8 mouse cellular contexts compared by ENCODE assay signal in genomic region chr2:178507379-178508014, GRCm38 (mm10).
DNase-seq lines count a peak whose midpoint lies in the region; ATAC-seq and TF ChIP-seq lines count a peak whose summit lies in the region.

No protein-coding gene starts in this region.

- H3K4me2 ChIP-seq in hindbrain, embryonic 15.5 days = no peak overlapping the region

- no peaks in the 10 kb centered on the region for H3K36me3 ChIP-seq in hindbrain, embryonic 15.5 days

- no peaks in the 10 kb centered on the region for H3K4me1 ChIP-seq in bone marrow macrophage, adult 2 months (ENCODE audit: control insufficient read depth, insufficient read depth, low read length)
- 0 out of 2 replicates have a peak, but pooled peaks cover 4% of the 10 kb centered on the region for H3K4me1 ChIP-seq in hindbrain, embryonic 15.5 days (replicated peaks)

- H3K27ac ChIP-seq in bone marrow macrophage, adult 2 months (ENCODE audit: insufficient read depth, low read depth, low read length) = no peak overlapping the region
- H3K27ac ChIP-seq in hindbrain, embryonic 15.5 days (replicated peaks) = no peak overlapping the region

- H3K27me3 ChIP-seq in hindbrain, embryonic 15.5 days = no peaks in the 10 kb centered on the region

- WGBS in hindbrain, embryonic 15.5 days = 41% methylated on average over 6 of the region's 6 CpGs

- H3K9ac ChIP-seq in hindbrain, embryonic 15.5 days = no peak overlapping the region

- no peak overlapping the region for H3K4me3 ChIP-seq in bone marrow macrophage, adult 2 months (ENCODE audit: insufficient read depth, low read length)
- no peak overlapping the region for H3K4me3 ChIP-seq in hindbrain, embryonic 15.5 days

- peak; percentile 39; the same call in 1 of the 2 replicates for TF ChIP-seq CTCF in bone marrow macrophage, adult 2 months (IDR thresholded peaks at IDR 0.05; ENCODE audit: low read depth, low read length)

- ATAC-seq in erythroblast, adult 5-6 weeks (replicated peaks; ENCODE audit: low FRiP score, poor library complexity, severe bottlenecking) = 0 out of 2 replicates have a peak, but pooled peaks have one; percentile 64
- ATAC-seq in hindbrain, embryonic 15.5 days (ENCODE audit: low FRiP score, low read depth) = peak; percentile 82

- no peaks in the 10 kb centered on the region for H3K9me3 ChIP-seq in hindbrain, embryonic 15.5 days

- peak; percentile 35 for DNase-seq in ES-CJ7 (ENCODE audit: low read depth, low spot score)
- DNase-seq in layer of hippocampus, postnatal 10 days (ENCODE audit: low spot score in 2 of 2) = peak; percentile 89 to 92
- peak; percentile 79 for DNase-seq in lung, postnatal 36 days
- DNase-seq in right cerebral cortex, adult 18-20 months = peak; percentile 66
- DNase-seq in urinary bladder, postnatal 25 days (ENCODE audit: low spot score) = peak; percentile 65

- no peak for TF ChIP-seq POLR2A in bone marrow macrophage, adult 2 months (IDR thresholded peaks at IDR 0.05; ENCODE audit: borderline replicate concordance, low read depth, low read length)

Comparison
In these comparisons a context has a peak if more than half of its experiments do, and no peak if none do; other contexts are left out.
1. DNase-seq: peak in every context shown above with its lines; median percentile 90 in layer of hippocampus, postnatal 10 days; 79 in lung, postnatal 36 days; 66 in right cerebral cortex, adult 18-20 months; 65 in urinary bladder, postnatal 25 days; 35 in ES-CJ7.